Mouse (Mus musculus) thymus, adult 2 months (tissue): ENCODE measurements around the gene Gfi1.

Experiments
- CTCF ChIP-seq: fragments of 200-500 bp; IDR thresholded peaks from 2 replicates; pipeline ENCODE4 v1.5.1; 2012; ENCODE audit warnings: mild to moderate bottlenecking, control low read depth, low read length, moderate library complexity, borderline replicate concordance; ENCODE audit not compliant: control insufficient read depth, poor library complexity, insufficient read depth; ENCODE audit errors: extremely low read depth
- POLR2A ChIP-seq: fragments of 200-500 bp; IDR thresholded peaks from 2 replicates; pipeline ENCODE4 v1.6.1; 2012; ENCODE audit warnings: mild to moderate bottlenecking, low read length, control low read depth, moderate library complexity; ENCODE audit not compliant: control insufficient read depth, poor library complexity, insufficient read depth; ENCODE audit errors: extremely low read depth

DNA sequence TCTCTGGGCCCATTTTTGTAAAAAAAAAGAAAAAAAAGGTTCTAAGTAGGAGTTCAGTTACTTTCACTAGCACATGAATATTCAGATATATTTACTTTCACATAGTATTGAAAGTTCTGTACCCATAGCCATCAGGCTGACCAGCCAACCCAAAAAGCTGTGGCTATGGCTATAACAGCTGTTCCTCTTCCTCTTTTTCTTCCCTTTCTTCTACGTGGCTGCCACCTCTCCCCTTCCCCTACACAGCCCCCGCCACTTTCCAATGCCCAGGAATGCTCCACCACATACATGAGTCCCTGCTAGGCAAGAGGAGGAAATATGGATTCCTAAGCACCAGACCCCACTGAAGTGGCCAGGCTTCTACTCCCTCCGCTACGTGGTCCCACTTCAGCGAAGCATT, 44.5 kb downstream of the Gfi1 start:
- TF ChIP-seq POLR2A (no peak), CTCF (no peak)
